In the genomic region with DNA sequence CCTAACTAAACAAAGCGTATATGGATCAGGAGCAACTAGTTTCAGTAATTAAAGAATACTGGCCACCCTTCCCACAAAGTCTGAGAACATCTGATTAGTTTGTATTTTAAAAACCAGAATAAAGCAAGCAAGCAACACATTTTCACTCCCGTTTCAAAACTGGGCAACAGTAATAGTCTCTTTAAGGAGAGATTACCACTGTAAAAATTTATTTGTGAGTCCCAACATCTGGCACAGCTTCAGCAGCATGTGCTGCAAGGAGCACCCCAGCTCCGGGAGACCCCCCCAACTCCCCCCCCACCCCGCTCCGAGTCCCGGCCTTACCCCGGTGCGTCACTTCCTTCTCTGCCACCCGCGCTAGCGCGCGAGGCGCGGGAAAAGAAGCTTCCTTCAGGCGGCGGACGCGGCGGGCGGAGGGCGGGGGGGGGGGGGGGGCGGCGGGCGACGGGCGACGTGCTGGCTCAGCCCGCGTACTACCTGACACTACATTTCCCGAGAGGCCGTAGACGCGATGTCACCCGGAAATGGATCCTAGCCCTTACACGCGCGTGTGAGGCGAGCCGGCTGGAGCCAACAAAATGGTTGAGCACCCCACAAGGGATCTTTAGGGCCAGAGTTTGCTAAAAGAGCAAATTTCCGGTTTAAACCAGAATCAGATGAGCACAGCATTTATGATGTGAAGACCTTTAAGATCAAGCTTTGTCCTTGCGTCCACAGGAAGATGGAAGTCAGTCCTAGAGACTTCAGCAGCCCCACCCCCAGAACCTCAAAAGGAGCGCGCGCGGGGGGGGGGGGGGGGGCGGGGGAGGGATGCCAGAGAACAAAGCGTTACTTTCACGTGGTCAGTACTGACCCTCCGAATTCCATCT, we compare ENCODE assay signal across 8 mouse cellular contexts. TPM values are rescaled to one million over a fixed set of nuclear protein-coding genes. Genes with fewer than 3 reads are reported as not detected.
DNase-seq lines count a peak whose midpoint lies in the region; ATAC-seq and TF ChIP-seq lines count a peak whose summit lies in the region.

No protein-coding gene starts in this region.

- H3K4me3 ChIP-seq in bone marrow macrophage, adult 2 months (ENCODE audit: insufficient read depth, low read length) = peak overlapping the region; percentile 63
- peak overlapping the region; percentile 48 for H3K4me3 ChIP-seq in embryonic fibroblast, embryonic 13.5 days (ENCODE audit: insufficient read depth, low read length)
- H3K4me3 ChIP-seq in heart, embryonic 11.5 days (ENCODE audit: low read depth, low read length) = peak overlapping the region; percentile 51
- peak overlapping the region; percentile 50 for H3K4me3 ChIP-seq in kidney, embryonic 15.5 days (replicated peaks)

- H3K4me2 ChIP-seq in heart, embryonic 11.5 days = peak overlapping the region; percentile 64
- peak overlapping the region; percentile 64 for H3K4me2 ChIP-seq in kidney, embryonic 15.5 days

- TF ChIP-seq CTCF in bone marrow macrophage, adult 2 months (IDR thresholded peaks at IDR 0.05; ENCODE audit: low read depth, low read length) = no peak
- TF ChIP-seq CTCF in embryonic fibroblast, embryonic 13.5 days (IDR thresholded peaks at IDR 0.05; ENCODE audit: borderline replicate concordance, insufficient read depth, low read length) = no peak

- WGBS in heart, embryonic 11.5 days (ENCODE audit: insufficient replicate concordance) = 1% methylated on average over 27 of the region's 50 CpGs
- WGBS in kidney, embryonic 15.5 days = 1% methylated on average over 28 of the region's 50 CpGs

- no peaks in the 10 kb centered on the region for H3K27me3 ChIP-seq in heart, embryonic 11.5 days (ENCODE audit: control insufficient read depth, insufficient read depth, low read length)
- no peaks in the 10 kb centered on the region for H3K27me3 ChIP-seq in kidney, embryonic 15.5 days

- peak overlapping the region; percentile 96 for H3K27ac ChIP-seq in bone marrow macrophage, adult 2 months (ENCODE audit: insufficient read depth, low read depth, low read length)
- H3K27ac ChIP-seq in embryonic fibroblast, embryonic 13.5 days (ENCODE audit: insufficient read depth, low read length) = peak overlapping the region; percentile 99
- peak overlapping the region; percentile 89 for H3K27ac ChIP-seq in heart, embryonic 11.5 days (ENCODE audit: low read depth, low read length)
- H3K27ac ChIP-seq in kidney, embryonic 15.5 days = peak overlapping the region; percentile 97

- no peaks in the 10 kb centered on the region; the same call in 1 of the 2 replicates for H3K36me3 ChIP-seq in heart, embryonic 11.5 days (ENCODE audit: control insufficient read depth, insufficient read depth, low read length)
- peaks cover 9% of the 10 kb centered on the region for H3K36me3 ChIP-seq in kidney, embryonic 15.5 days

- no peaks in the 10 kb centered on the region for H3K9me3 ChIP-seq in heart, embryonic 11.5 days (replicated peaks; ENCODE audit: control insufficient read depth, low read length)
- no peaks in the 10 kb centered on the region for H3K9me3 ChIP-seq in kidney, embryonic 15.5 days (replicated peaks)

- no peak for TF ChIP-seq POLR2A in bone marrow macrophage, adult 2 months (IDR thresholded peaks at IDR 0.05; ENCODE audit: borderline replicate concordance, low read depth, low read length)
- TF ChIP-seq POLR2A in embryonic fibroblast, embryonic 13.5 days (IDR thresholded peaks at IDR 0.05; ENCODE audit: low read depth, low read length) = no peak

- H3K9ac ChIP-seq in heart, embryonic 11.5 days (ENCODE audit: low read depth, low read length) = peak overlapping the region; percentile 70
- peak overlapping the region; percentile 42 for H3K9ac ChIP-seq in kidney, embryonic 15.5 days

- peak; percentile 75 to 80 for DNase-seq in B cell, adult 2 months
- DNase-seq in liver = peak; percentile 89
- DNase-seq in monocyte, adult 2 months (ENCODE audit: low read depth in 1 of 2, low spot score in 2 of 2) = peak; percentile 38 to 72
- peak; percentile 37 to 61 for DNase-seq in spleen, postnatal 14 days (ENCODE audit: low spot score in 2 of 2)

- H3K4me1 ChIP-seq in bone marrow macrophage, adult 2 months (ENCODE audit: control insufficient read depth, insufficient read depth, low read length) = peaks cover 11% of the 10 kb centered on the region
- H3K4me1 ChIP-seq in embryonic fibroblast, embryonic 13.5 days (ENCODE audit: control insufficient read depth, insufficient read depth, low read length) = no peaks in the 10 kb centered on the region
- H3K4me1 ChIP-seq in heart, embryonic 11.5 days (ENCODE audit: control insufficient read depth, insufficient read depth, low read length) = no peaks in the 10 kb centered on the region
- peaks cover 14% of the 10 kb centered on the region; the same call in 1 of the 2 replicates for H3K4me1 ChIP-seq in kidney, embryonic 15.5 days

- ATAC-seq in heart, embryonic 11.5 days (replicated peaks; ENCODE audit: insufficient number of reproducible peaks, low FRiP score, low TSS enrichment) = peak; percentile 93
- ATAC-seq in kidney, embryonic 15.5 days (replicated peaks; ENCODE audit: low FRiP score) = peak; percentile 97

RNA-seq across cellular contexts. Expression of a gene that starts 13.6 kb away (rescaled TPM):
- polyA plus RNA-seq in bone marrow macrophage, adult 2 months (2012; ENCODE audit: insufficient read depth, insufficient read length, missing spikeins) = not detected in 2 replicates
- not detected in 2 replicates for polyA plus RNA-seq in embryonic fibroblast, embryonic 13.5 days (2011; ENCODE audit: insufficient read length, low read depth, missing spikeins)
- polyA plus RNA-seq in heart, embryonic 11.5 days (2014; fragmentation: Nextera tagmentation; extraction: Ambion mirVana) = not detected in 2 replicates
- polyA plus RNA-seq in kidney, embryonic 15.5 days (2015; fragmentation: Nextera tagmentation; extraction: Ambion mirVana) = not detected in 2 replicates

Comparison
In these comparisons a context has a peak if more than half of its experiments do, and no peak if none do; other contexts are left out.
1. Peak in every context shown above with its lines: DNase-seq, ATAC-seq, H3K4me3 ChIP-seq and H3K27ac ChIP-seq.